Mouse (Mus musculus): Measurements from ENCODE around the gene Vmn1r131. TPM values are rescaled to one million over a fixed set of nuclear protein-coding genes. Genes with fewer than 3 reads are reported as not detected.
"Not testable (repeated sequence)": the region's sequence is repeated elsewhere in the genome, so short reads cannot be mapped to it uniquely, and the experiment has no call there.

Gene Vmn1r131
- polyA plus RNA-seq (2012; rRNA removed), result not detected in 2 replicates
- polyA plus RNA-seq (2014; fragmentation: Nextera tagmentation; extraction: Ambion mirVana), result not detected in 2 replicates

GRCm38 (mm10) chr7:21545990-21546389 is at the start of gene Vmn1r131:
Gene Vmn1r131, minus strand, starts transcription at chr7:21546090.
- H3K4me3 ChIP-seq (ENCODE audit: insufficient read depth in 1 of 2, low read depth in 2 of 2, low read length in 2 of 2); H3K4me1 ChIP-seq (replicated peaks; ENCODE audit: control insufficient read depth in 2 of 2, insufficient read depth in 2 of 2, low read length in 1 of 2); DNase-seq (ENCODE audit: low read depth in 3 of 3, low spot score in 3 of 3); ATAC-seq (ENCODE audit: insufficient read depth); H3K9me3 ChIP-seq (ENCODE audit: control insufficient read depth, low read length); H3K27ac ChIP-seq; H3K27me3 ChIP-seq (ENCODE audit: control insufficient read depth, insufficient read depth, low read length); H3K9ac ChIP-seq (replicated peaks); H3K4me2 ChIP-seq (ENCODE audit: low read depth); H3K36me3 ChIP-seq (replicated peaks; ENCODE audit: control insufficient read depth, insufficient read depth, low read depth): not testable (repeated sequence)
- no CpG with 5 or more reads among the region's 2 CpGs for WGBS (ENCODE audit: insufficient replicate concordance)

GRCm38 (mm10) chr7:21511480-21511879 is 34.4 kb downstream of the Vmn1r131 start, which contains the start of gene Vmn1r130:
Gene Vmn1r130, plus strand, starts transcription at chr7:21511780.
- H3K36me3 ChIP-seq (replicated peaks; ENCODE audit: control insufficient read depth, insufficient read depth, low read depth); DNase-seq (ENCODE audit: low read depth in 3 of 3, low spot score in 3 of 3); H3K9me3 ChIP-seq (ENCODE audit: control insufficient read depth, low read length); H3K9ac ChIP-seq (replicated peaks); H3K4me2 ChIP-seq (ENCODE audit: low read depth); H3K4me3 ChIP-seq (ENCODE audit: insufficient read depth in 1 of 2, low read depth in 2 of 2, low read length in 2 of 2); H3K27me3 ChIP-seq (ENCODE audit: control insufficient read depth, insufficient read depth, low read length); H3K27ac ChIP-seq; ATAC-seq (ENCODE audit: insufficient read depth); H3K4me1 ChIP-seq (replicated peaks; ENCODE audit: control insufficient read depth in 2 of 2, insufficient read depth in 2 of 2, low read length in 1 of 2): not testable (repeated sequence)
- no CpG with 5 or more reads among the region's 3 CpGs for WGBS (ENCODE audit: insufficient replicate concordance)

Other genes starting within 250 kb of the Vmn1r131 start
- gene Vmn1r126, start 244.6 kb downstream of the Vmn1r131 start, polyA plus RNA-seq (2012; rRNA removed), result not detected in 2 replicates
- not detected in 2 replicates for gene Vmn1r126, start 244.6 kb downstream of the Vmn1r131 start, polyA plus RNA-seq (2014; fragmentation: Nextera tagmentation; extraction: Ambion mirVana)
- not detected in 2 replicates for gene Vmn1r127, start 226.2 kb downstream of the Vmn1r131 start, polyA plus RNA-seq (2012; rRNA removed)
- not detected in 2 replicates for gene Vmn1r127, start 226.2 kb downstream of the Vmn1r131 start, polyA plus RNA-seq (2014; fragmentation: Nextera tagmentation; extraction: Ambion mirVana)
- not detected in 2 replicates for gene Vmn1r128, start 196.7 kb downstream of the Vmn1r131 start, polyA plus RNA-seq (2012; rRNA removed)
- gene Vmn1r128, start 196.7 kb downstream of the Vmn1r131 start, polyA plus RNA-seq (2014; fragmentation: Nextera tagmentation; extraction: Ambion mirVana), result not detected in 2 replicates
- gene Vmn1r129, start 184.8 kb downstream of the Vmn1r131 start, polyA plus RNA-seq (2012; rRNA removed), result not detected in 2 replicates
- gene Vmn1r129, start 184.8 kb downstream of the Vmn1r131 start, polyA plus RNA-seq (2014; fragmentation: Nextera tagmentation; extraction: Ambion mirVana), result not detected in 2 replicates
- not detected in 2 replicates for gene Gm6882, start 113.3 kb downstream of the Vmn1r131 start, polyA plus RNA-seq (2012; rRNA removed)
- gene Gm6882, start 113.3 kb downstream of the Vmn1r131 start, polyA plus RNA-seq (2014; fragmentation: Nextera tagmentation; extraction: Ambion mirVana), result not detected in 2 replicates
- not detected in 2 replicates for gene Vmn1r130, start 34.3 kb downstream of the Vmn1r131 start, polyA plus RNA-seq (2012; rRNA removed)
- gene Vmn1r130, start 34.3 kb downstream of the Vmn1r131 start, polyA plus RNA-seq (2014; fragmentation: Nextera tagmentation; extraction: Ambion mirVana), result not detected in 2 replicates
- gene Vmn1r132, start 68.0 kb upstream of the Vmn1r131 start, polyA plus RNA-seq (2012; rRNA removed), result not detected in 2 replicates
- not detected in 2 replicates for gene Vmn1r132, start 68.0 kb upstream of the Vmn1r131 start, polyA plus RNA-seq (2014; fragmentation: Nextera tagmentation; extraction: Ambion mirVana)
- not detected in 2 replicates for gene Gm4175, start 215.4 kb upstream of the Vmn1r131 start, polyA plus RNA-seq (2012; rRNA removed)
- gene Gm4175, start 215.4 kb upstream of the Vmn1r131 start, polyA plus RNA-seq (2014; fragmentation: Nextera tagmentation; extraction: Ambion mirVana), result not detected in 2 replicates

Measured in liver, embryonic 14.5 days (tissue).